Mouse (Mus musculus) myocyte (in vitro differentiated cells): ENCODE results near the gene E4f1.

Experiments used
- CEBPB ChIP-seq: IDR thresholded peaks from 2 replicates; pipeline ENCODE4 v1.6.1; 2011; ENCODE audit warnings: mild to moderate bottlenecking, moderate library complexity; ENCODE audit not compliant: poor library complexity, insufficient read depth, severe bottlenecking
- E2F4 ChIP-seq: IDR thresholded peaks from one replicate; pipeline ENCODE4 v1.6.1; 2011; ENCODE audit warnings: mild to moderate bottlenecking, control low read depth, moderate library complexity; ENCODE audit not compliant: insufficient read depth
- MYOD1 ChIP-seq, 3 experiments: IDR thresholded peaks; one replicate each; pipeline ENCODE4 v1.6.1; 2011; ENCODE audit warnings: control low read depth in 2 of 3, low read depth in 2 of 3, mild to moderate bottlenecking in 2 of 3, moderate library complexity in 1 of 3; ENCODE audit not compliant: insufficient read length in 2 of 3, control insufficient read depth in 1 of 3
- POLR2A ChIP-seq: IDR thresholded peaks from one replicate; pipeline ENCODE4 v1.6.1; 2011; ENCODE audit warnings: low read depth, mild to moderate bottlenecking, control low read depth, moderate library complexity; ENCODE audit not compliant: insufficient read length
- POLR2AphosphoS2 ChIP-seq: IDR thresholded peaks from one replicate; pipeline ENCODE4 v1.6.1; 2011; ENCODE audit warnings: low read depth, control low read depth; ENCODE audit not compliant: insufficient read length
- SRF ChIP-seq: IDR thresholded peaks from one replicate; pipeline ENCODE4 v1.6.1; 2011; ENCODE audit warnings: low read depth; ENCODE audit not compliant: control insufficient read depth, insufficient read length
- USF1 ChIP-seq: IDR thresholded peaks from one replicate; pipeline ENCODE4 v1.6.1; 2011; ENCODE audit warnings: low read depth, mild to moderate bottlenecking, control low read depth, moderate library complexity

GRCm38 (mm10) chr17:24453372-24453771 is 16.7 kb downstream of the E4f1 start:
- TF ChIP-seq POLR2A = no peak
- no peak for TF ChIP-seq POLR2AphosphoS2
- no peak for TF ChIP-seq E2F4
- no peak for TF ChIP-seq MYOD1 (IDR thresholded peaks at IDR 0.05; ENCODE audit: control insufficient read depth in 1 of 3, insufficient read length in 2 of 3, low read depth in 2 of 3)
- TF ChIP-seq SRF = no peak
- TF ChIP-seq USF1 = no peak
- no peak for TF ChIP-seq CEBPB
